Mouse (Mus musculus): ENCODE measurements around the gene Mettl8.

GRCm38 (mm10) chr2:71019704-71020375, 35.5 kb downstream of the Mettl8 start:
- TF ChIP-seq SIN3A (IDR thresholded peaks at IDR 0.05; ENCODE audit: low read length) (no peak), MXI1 (IDR thresholded peaks at IDR 0.05; ENCODE audit: low read depth, low read length) (no peak), CTCF (conservative IDR thresholded peaks at IDR 0.05 in 1 of 2, IDR thresholded peaks at IDR 0.05 in 1 of 2; ENCODE audit: low read depth in 2 of 2, low read length in 2 of 2) (no peak), E2F4 (IDR thresholded peaks at IDR 0.05; ENCODE audit: insufficient replicate concordance, low read depth, low read length) (no peak), MAX (IDR thresholded peaks at IDR 0.05; ENCODE audit: low read length) (no peak), EP300 (IDR thresholded peaks at IDR 0.05; ENCODE audit: low read length) (no peak), POLR2AphosphoS2 (IDR thresholded peaks at IDR 0.05; ENCODE audit: low read depth, low read length) (no peak), POLR2A (IDR thresholded peaks at IDR 0.05; ENCODE audit: low read depth, low read length) (no peak), ETS1 (conservative IDR thresholded peaks at IDR 0.05; ENCODE audit: low read depth, low read length) (no peak)
